Mouse (Mus musculus) thymus, postnatal 14 days (tissue): ENCODE results near the gene Ndufb2.

Source experiments
- DNase-seq: peaks from one replicate; pipeline ENCODE4 v3.0.0; 2021

Gene Ndufb2

GRCm38 (mm10) chr6:39581087-39581784, 11.1 kb upstream of the Ndufb2 start:
- DNase-seq = no peak

- DNase-seq = no peak
Observed at GRCm38 (mm10) chr6:39585517-39585916, 6.9 kb upstream of the Ndufb2 start, which contains the start of gene Gm42420. Gene Gm42420, plus strand, starts transcription at chr6:39585753.

GRCm38 (mm10) chr6:39591481-39591880, 893 bp upstream of the Ndufb2 start:
- no peak for DNase-seq

- no peak for DNase-seq
Observed at GRCm38 (mm10) chr6:39600851-39601250, 8.5 kb downstream of the Ndufb2 start.

GRCm38 (mm10) chr6:39601828-39602227, 9.5 kb downstream of the Ndufb2 start:
- DNase-seq = no peak

- no peak for DNase-seq
Observed at GRCm38 (mm10) chr6:39604565-39604964, 12.2 kb downstream of the Ndufb2 start.

GRCm38 (mm10) chr6:39606056-39606455, 13.7 kb downstream of the Ndufb2 start:
- no peak for DNase-seq

GRCm38 (mm10) chr6:39606862-39607261, 14.5 kb downstream of the Ndufb2 start:
- peak; percentile 59 for DNase-seq

GRCm38 (mm10) chr6:39607365-39607764, 15.0 kb downstream of the Ndufb2 start:
- no peak for DNase-seq

GRCm38 (mm10) chr6:39610207-39610606, 17.8 kb downstream of the Ndufb2 start:
- DNase-seq = no peak

GRCm38 (mm10) chr6:39611296-39611695, 18.9 kb downstream of the Ndufb2 start:
- DNase-seq = no peak
